Mouse (Mus musculus): ENCODE measurements at regions not wholly inside any gene's neighbourhood (a gene's known extent, or its start where the extent isn't known, plus 50 kb on each side); places are given as distances from the start of the nearest gene placed in this dataset.
"Not testable (repeated sequence)": the region's sequence is repeated elsewhere in the genome, so short reads cannot be mapped to it uniquely, and the experiment has no call there.

DNA sequence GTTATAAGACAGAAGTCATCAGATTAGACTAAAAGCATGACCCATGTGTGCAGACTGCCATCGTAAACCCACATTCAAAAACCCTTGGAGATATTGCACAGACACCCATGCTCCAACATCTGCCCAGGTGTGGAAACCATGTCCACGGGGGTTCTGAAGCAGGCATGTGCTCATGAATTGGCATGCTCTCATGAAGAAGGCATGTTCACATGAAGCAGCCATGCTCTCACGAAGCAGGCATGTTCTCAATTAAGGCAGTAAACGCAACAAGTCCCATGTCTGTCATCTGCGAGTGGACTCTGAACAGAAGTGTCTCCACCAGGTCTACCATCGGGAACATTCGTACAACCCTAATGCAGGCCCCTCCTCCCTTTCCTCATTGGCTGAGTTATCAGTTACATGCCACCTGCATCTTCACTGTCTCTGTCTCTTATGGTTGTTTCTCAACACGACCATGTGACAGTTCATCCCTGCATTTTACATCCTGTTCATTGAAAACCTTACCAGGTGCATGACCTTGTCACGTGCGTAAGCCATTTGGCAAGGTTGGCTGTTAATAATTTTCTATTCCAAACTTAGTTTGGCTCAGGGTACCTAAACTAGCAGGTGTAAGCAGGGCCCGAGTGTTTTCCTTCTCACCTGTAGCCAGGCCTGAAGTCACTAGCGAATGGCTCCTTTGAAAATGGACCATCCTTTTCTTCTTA lies 193.4 kb downstream of the Tcp10c start:
- ATAC-seq (replicated peaks; ENCODE audit: low FRiP score, poor library complexity, severe bottlenecking) = no peak

DNA sequence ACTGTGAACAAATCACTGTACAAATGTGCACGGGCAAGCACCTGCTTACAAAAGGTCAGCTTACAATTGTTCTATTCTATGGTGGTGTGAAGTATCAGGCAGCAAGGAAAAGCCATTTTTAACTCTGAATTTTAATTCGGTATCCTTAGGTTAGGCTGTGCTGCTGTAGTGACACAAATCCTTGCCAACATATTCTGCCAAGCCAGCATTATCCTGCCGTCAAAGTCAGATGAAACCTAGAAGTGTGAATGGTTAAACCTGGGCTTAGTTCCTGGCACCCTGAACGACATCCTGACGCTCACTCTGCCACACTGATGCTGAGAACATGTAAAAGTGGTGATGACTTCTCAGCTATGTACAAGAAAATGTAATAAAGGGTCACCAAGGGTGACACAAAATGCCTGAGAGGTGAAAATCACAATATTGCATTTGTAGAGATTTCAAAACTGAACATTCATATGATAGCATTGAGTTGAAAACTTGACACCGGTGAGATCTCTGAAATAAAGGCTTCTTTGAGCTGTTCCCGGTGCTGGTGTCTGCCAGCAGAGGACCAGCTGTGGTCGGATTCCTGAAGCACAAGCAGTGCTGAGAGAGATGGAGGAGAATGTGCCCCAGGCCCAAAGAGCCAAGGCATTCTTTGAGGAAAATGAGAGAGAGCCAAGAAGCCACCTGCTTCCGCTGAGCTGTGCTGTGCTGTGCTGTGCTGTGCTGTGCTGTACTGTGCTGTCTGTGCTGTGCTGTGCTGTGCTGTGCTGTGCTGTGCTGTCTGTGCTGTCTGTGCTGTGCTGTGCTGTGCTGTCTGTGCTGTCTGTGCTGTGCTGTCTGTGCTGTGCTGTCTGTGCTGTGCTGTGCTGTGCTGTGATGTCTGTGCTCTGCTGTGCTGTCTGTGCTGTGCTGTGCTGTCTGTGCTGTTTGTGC lies 195.9 kb downstream of the Tcp10c start:
- peak; percentile 18 for ATAC-seq (replicated peaks; ENCODE audit: low FRiP score, poor library complexity, severe bottlenecking)

DNA sequence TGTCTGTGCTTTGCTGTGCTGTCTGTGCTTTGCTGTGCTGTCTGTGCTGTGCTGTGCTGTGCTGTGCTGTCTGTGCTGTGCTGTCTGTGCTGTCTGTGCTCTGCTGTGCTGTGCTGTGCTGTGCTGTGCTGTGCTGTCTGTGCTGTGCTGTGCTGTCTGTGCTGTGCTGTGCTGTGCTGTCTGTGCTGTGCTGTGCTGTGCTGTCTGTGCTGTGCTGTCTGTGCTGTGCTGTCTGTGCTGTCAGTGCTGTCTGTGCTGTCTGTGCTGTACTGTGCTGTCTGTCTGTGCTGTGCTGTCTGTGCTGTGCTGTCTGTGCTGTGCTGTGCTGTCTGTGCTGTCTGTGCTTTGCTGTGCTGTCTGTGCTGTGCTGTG lies 196.5 kb downstream of the Tcp10c start:
- peak; percentile 36 for ATAC-seq (replicated peaks; ENCODE audit: low FRiP score, poor library complexity, severe bottlenecking)

DNA sequence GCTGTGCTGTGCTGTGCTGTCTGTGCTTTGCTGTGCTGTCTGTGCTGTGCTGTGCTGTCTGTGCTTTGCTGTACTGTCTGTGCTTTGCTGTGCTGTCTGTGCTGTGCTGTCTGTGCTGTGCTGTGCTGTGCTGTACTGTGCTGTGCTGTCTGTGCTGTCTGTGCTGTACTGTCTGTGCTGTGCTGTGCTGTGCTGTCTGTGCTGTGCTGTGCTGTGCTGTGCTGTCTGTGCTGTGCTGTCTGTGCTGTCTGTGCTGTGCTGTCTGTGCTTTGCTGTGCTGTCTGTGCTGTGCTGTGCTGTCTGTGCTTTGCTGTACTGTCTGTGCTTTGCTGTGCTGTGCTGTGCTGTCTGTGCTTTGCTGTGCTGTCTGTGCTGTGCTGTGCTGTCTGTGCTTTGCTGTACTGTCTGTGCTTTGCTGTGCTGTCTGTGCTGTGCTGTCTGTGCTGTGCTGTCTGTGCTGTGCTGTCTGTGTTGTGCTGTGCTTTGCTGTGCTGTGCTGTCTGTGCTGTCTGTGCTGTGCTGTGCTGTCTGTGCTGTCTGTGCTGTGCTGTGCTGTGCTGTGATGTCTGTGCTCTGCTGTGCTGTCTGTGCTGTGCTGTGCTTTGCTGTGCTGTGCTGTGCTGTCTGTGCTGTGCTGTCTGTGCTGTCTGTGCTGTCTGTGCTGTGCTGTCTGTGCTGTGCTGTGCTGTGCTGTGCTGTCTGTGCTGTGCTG lies 197.5 kb downstream of the Tcp10c start:
- ATAC-seq (replicated peaks; ENCODE audit: low FRiP score, poor library complexity, severe bottlenecking) = peak; percentile 77

DNA sequence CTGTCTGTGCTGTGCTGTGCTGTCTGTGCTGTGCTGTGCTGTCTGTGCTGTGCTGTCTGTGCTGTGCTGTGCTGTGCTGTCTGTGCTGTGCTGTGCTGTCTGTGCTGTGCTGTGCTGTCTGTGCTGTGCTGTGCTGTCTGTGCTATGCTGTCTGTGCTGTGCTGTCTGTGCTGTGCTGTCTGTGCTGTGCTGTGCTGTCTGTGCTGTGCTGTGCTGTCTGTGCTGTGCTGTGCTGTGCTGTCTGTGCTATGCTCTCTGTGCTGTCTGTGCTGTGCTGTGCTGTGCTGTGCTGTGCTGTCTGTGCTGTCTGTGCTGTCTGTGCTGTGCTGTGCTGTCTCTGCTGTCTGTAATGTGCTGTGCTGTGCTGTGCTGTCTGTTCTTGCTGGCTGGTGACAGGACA lies 198.5 kb downstream of the Tcp10c start:
- ATAC-seq (replicated peaks; ENCODE audit: low FRiP score, poor library complexity, severe bottlenecking) = peak; percentile 28; the same call in 1 of the 2 replicates

DNA sequence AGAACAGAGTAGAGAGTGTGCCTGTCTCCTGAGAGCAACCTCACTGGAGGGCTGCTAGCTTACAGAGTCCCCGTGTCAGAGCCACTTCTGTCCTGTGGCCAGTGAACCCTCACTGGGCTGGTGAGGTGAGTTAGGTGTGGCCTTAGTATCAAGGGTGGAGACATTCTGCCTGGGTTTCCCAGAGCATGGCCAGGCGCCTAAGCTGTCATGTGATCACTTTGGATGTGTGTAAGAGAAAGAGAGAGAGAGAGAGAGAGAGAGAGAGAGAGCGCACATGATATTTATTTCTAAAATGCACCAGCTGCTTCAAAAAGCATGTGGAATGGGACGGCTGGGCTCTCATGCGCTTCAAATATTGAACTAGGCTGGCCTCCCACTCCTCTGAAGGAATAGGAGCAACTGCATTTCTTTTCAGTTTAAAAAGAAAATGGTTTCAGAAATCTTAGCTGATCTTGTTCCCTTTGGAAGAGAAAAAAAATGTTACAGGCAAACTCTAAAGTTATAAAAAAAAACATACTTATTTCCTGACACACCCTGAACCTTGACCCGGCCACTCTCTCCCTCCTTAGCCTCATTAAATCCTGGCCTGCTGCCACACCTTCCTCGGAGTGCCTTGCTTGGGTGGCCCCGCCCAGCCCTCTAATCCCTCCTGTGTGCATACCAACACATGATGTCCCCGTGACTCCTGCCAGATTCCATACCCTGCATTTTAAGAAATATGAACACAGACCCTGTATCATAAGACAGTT lies 201.1 kb downstream of the Tcp10c start:
- not testable (repeated sequence) for ATAC-seq (replicated peaks; ENCODE audit: low FRiP score, poor library complexity, severe bottlenecking)

DNA sequence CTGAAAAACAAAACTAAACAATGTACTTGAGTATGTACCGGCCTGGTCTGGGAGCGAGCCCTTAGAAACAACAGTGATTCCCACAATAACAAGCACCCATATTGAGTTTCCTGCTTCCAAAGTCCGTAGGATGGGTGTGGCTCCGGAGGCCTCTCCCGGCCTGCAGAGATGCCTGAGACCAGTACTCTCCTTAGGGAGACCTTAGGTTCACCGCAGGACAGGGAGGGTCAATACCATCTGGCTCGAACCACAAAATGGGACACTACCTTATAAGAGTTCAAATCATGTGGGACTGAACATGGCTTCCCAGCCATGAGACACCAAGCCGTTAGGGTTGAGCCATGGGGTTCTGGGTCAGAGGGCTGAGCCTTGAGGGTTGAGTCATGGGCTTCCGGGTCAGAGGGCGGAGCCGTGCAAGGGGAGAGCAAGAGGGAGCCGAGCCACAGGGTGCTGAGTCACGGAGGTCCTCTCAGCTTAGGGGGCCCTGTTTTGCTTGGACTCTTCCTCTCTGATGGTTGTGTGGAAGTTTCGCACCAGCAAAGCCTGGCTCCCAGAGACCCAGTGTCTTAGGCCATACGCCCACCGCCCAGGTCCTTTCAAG lies 201.8 kb downstream of the Tcp10c start:
- not testable (repeated sequence) for ATAC-seq (replicated peaks; ENCODE audit: low FRiP score, poor library complexity, severe bottlenecking)

DNA sequence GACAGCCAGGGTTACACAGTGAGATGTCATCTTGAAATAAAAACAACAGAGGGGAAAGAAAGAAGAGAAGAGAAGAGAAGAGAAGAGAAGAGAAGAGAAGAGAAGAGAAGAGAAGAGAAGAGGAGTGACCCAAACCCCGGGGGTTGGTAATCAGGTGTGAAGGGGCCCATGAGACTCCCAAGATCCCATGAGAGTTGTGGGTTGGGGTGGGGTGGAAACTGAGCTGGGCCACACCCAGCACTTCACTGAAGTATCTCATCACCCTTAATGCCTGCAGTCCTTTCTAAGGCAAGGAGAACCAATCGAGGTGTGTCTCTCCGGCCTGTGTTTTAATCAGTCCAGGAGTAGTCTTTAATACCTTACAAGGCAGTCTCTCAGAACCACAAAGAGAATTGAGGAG lies 201.5 kb upstream of the Afdn start:
- no peak for ATAC-seq (replicated peaks; ENCODE audit: low FRiP score, poor library complexity, severe bottlenecking)

DNA sequence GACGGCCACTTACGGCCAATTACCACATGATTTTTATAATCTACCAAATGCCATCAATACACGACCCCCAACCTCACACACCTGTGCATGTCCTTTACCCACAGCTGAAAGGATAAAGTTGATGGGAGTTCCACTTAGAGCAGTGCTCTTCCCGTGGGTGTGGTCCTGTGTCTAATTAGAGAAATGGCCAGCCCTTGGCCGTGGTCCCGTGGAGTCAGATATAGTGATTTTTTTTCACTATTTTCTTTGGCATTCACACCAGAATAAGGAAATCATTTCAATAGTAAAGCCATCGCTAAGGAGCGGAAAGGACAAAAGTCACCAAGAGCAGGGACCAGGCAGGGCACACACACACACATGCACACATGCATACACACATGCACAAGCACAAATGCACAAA lies 199.0 kb upstream of the Afdn start:
- no peak for ATAC-seq (replicated peaks; ENCODE audit: low FRiP score, poor library complexity, severe bottlenecking)

DNA sequence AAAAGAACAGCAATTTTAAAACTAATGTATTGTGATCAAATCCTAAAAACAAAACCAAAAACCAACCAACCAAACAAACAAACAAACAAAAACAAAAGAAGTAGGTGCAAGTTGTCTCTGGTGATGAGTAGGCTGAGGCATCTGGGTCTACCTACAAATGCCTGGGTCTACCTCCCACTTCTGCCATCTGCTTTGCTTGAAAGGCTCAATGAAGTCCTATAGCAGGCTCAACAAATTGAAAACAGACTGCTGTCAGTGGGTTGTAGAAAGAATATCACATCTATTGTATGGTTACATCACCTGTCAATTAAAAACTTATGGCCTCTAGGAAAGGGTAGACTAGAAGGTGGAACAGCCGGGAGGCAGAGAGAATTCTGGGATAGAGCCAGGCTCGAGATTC lies 197.4 kb upstream of the Afdn start:
- ATAC-seq (replicated peaks; ENCODE audit: low FRiP score, poor library complexity, severe bottlenecking) = no peak

DNA sequence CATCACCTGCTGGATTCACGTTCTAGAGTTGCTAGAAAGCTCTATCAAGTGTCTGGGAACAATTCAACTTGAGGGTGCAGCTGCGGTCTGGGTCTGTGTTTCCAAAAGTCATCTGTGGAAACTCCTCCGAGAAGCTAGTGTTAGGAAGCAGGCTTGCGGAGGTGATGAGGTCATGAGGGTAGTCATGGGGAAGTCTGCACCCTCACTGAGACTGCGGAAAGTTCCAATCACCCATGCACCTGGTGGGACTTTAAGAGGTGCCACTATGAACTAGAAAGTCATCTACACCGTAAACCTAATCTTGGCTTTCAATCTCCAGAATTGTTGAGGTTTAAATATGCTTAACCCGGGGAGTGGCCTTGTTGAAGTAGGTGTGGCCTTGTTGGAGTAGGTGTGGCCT lies 195.5 kb upstream of the Afdn start:
- ATAC-seq (replicated peaks; ENCODE audit: low FRiP score, poor library complexity, severe bottlenecking) = no peak

DNA sequence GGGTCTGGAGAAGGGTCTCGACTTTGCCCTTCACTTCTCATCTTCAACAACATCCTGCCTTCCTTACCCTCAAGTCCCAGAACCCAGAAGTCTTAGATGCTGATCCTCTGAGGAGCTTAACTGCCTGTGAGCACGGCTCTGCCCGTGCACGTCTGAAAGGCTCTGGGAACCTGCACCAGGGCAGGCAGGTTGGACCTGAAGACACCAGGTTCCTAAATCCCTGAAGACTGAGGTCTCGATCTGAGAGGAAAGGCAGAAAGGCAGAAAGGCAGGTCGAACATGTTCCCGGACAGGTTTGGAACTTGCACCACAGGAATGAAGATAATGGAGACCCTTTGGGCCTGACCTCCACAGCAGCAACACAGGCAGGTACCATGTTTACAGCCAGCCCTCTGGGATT lies 193.7 kb upstream of the Afdn start:
- no peak for ATAC-seq (replicated peaks; ENCODE audit: low FRiP score, poor library complexity, severe bottlenecking)

DNA sequence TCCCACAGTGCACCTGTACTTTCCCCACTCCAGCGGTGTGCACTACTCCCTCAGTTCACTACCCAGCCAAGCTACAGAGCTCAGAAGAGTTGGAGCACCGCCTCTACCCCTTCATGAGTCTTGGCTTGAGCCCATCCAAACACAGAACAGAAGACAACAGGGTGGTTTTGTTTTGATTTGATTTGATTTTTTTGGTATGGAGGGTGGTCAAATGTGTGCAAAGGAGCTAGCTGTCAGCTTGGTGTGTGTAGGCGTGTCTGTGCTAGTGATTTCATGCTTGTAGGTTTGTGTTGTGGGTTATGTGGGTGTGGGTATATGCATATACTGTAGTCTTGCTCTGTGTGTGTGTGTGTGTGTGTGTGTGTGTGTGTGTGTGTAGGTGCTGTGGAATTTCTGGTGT lies 193.2 kb upstream of the Afdn start:
- no peak for ATAC-seq (replicated peaks; ENCODE audit: low FRiP score, poor library complexity, severe bottlenecking)

DNA sequence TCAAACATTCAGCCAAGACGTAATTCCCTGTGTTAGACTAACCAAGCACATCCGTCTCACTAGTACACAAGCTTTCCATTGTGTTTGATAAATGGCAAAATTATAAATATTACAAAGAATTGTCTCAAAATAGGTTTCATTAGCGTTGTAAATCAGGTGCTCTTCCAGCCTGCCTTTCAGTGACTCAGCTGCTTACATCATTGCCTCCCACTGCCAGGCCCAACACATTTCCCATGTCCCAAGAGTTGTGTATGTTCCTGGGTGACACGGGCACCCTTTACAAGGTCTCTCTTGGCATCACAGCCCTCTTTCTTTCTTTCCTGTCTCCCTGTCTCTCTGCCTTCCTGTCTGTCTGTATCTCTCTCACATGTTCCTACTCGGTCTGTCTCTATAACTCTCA lies 189.5 kb upstream of the Afdn start:
- no peak for ATAC-seq (replicated peaks; ENCODE audit: low FRiP score, poor library complexity, severe bottlenecking)

DNA sequence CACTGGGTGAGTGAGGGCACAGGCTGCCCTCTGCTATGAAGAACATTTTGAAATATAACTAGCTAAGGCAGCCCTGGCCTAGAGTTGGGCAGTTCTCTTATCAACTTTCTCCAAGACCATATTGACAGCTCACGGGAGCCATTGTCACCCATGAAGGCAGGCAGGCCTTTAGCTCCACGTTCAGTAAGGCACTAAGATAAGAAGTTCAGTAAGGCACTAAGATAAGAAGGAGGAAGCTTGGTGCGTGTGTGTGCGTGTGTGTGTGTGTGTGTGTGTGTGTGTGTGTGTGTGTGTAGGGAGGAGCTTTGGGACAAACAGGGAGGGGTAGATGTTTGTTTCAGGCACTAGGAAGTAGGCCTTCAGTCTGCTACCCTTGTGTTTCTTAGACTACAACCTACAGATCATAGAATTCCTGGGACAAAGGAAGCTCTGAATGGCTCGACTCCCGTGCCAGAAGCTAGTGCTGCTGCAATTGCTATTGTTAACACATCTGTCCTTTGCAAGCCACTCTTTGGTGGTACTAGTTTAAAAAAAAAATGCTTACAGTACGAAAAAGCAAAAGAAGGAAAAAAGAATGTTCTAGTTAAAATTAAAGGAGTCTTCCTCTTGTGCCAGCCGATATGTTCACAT lies 188.0 kb upstream of the Afdn start:
- ATAC-seq (replicated peaks; ENCODE audit: low FRiP score, poor library complexity, severe bottlenecking) = no peak

DNA sequence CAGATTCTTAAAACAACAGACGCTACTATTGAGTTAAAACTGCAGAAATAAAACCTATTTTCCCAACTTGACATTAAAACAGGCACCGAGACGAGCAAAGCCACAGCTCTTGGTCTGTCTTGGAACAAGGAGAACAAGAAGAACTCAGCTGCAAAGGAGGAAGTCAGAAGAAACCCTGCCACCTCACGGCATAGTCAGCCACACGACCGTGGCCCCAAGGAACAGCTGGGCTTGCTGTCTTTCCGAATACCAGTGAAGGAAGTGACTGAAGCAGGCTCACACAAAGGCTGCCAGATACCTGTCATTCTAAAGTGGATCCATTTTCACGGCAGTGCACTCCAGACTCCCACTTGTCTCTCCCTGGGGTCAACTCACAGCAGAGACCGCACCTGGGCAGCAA lies 187.3 kb upstream of the Afdn start:
- no peak for ATAC-seq (replicated peaks; ENCODE audit: low FRiP score, poor library complexity, severe bottlenecking)

DNA sequence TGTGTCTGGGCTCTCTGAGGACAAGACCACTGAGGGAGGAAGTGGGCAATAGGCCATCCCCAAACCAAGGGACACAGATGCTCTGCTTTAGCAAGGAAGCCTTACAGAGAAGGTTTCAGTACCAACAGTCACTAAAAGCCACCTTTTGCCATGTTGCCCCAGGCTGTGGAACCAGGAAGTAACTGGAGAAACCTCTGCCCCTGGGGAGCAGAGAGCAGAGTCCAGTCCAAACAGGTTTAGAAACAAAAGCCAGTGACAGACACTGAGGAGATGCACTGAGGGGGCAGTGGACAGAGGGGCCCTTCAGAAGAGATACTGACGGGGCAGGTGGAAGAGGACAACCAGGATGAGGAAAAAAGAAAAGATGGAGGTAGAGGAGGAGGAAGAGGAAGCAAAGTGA lies 186.2 kb upstream of the Afdn start:
- no peak for ATAC-seq (replicated peaks; ENCODE audit: low FRiP score, poor library complexity, severe bottlenecking)

DNA sequence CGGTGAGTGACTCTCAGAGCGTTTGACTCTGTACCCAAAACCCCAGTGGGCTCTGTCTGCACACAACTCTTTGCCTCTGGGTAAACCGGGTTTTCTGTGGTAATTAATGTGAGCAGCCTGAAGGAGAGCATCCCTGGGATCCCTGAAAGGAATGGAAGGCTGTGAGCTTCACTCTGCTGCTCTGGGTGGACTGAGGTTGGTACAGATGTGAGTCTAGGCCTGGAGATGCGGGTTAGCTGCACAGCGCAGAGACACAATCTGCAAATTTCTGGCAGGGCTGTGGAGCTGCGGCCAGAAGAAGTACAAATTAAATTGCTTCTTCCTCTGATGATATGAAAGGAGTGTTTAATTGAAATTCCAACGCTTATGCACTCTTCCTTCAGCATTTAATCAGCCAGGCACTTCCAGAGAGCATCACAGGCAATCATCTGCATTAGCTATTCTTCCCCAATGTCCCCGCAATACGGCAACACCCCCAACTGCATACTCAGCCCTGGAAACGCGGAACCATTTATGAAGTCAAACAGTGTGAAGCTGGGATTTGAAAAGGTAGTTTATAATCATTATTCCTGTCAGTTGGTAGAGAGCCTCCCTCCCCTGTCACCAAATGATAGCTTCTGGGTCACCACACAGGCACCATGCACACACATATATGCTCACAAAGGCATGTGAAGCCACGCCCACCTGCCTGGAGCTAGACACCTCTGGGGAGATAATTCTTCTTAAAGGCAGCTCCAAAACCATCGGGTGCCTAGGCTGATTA lies 185.5 kb upstream of the Afdn start:
- no peak for ATAC-seq (replicated peaks; ENCODE audit: low FRiP score, poor library complexity, severe bottlenecking)

DNA sequence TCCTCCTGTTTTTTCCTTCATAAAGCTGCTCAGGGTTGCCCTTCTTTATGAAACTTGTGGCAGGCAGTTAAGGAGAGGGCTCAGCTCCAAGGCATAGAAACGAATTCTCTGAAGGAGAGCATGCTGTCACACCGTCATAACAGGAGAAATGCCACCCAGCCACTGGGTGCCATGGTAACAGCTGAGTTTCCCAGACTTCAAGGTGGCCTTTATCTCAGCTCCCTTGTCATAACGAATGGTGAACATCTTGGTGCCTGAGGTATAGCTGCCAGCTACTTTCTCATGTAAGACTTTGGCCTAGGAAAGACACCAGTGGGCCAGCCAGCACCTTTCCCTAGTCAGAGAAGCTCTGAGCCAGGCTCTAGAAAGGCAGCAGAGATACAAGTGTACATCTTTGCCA lies 182.5 kb upstream of the Afdn start:
- ATAC-seq (replicated peaks; ENCODE audit: low FRiP score, poor library complexity, severe bottlenecking) = no peak

Measured in erythroid progenitor cell, adult 5-6 weeks (primary cell).